Mouse (Mus musculus): ENCODE data around the gene Slc35e2. TPM values are rescaled to one million over a fixed set of nuclear protein-coding genes. Genes with fewer than 3 reads are reported as not detected.
"Not testable (repeated sequence)": the region's sequence is repeated elsewhere in the genome, so short reads cannot be mapped to it uniquely, and the experiment has no call there.

Slc35e2 gene
- total RNA-seq, 2 experiments from 2014 or later, result 6.5 to 8.6 TPM

- no peak for DNase-seq
These were observed 68.4 kb downstream of the Slc35e2 start for GRCm38 (mm10) chr4:155669598-155670075.

GRCm38 (mm10) chr4:155670236-155670635 is 69.0 kb downstream of the Slc35e2 start:
- DNase-seq, result not testable (repeated sequence)

DNA sequence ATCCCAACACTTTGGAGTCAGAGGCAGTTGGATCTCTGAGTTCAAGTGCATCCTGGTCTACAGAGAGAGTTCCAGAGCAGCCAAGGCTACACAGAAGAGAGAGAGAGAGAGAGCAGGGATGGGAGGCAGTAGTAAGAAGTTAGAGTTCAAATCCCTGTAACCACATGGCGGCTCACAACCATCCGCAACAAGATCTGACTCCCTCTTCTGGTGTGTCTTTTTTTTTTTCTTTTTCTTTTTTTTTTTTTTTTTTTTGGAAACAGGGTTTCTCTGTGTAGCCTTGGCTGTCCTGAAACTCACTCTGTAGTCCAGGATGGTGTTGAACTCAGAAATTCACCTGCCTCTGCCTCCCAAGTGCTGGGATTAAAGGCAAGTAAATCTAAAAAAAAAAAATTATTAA is 70.9 kb downstream of the Slc35e2 start:
- DNase-seq, result no peak

Other genes starting within 250 kb of the Slc35e2 start
- 1 to 10 TPM; 2.6 to 3.0 TPM for gene Prkcz, start 240.1 kb upstream of the Slc35e2 start, total RNA-seq (2021)
- gene Gabrd, start 203.3 kb upstream of the Slc35e2 start, total RNA-seq (2021), result under 1 TPM; 0.81 to 0.96 TPM
- gene Cfap74, start 192.2 kb upstream of the Slc35e2 start, total RNA-seq (2021), result 1 to 10 TPM; 1.2 TPM
- gene Tmem52, start 132.3 kb upstream of the Slc35e2 start, total RNA-seq (2021), result 100 to 1,000 TPM; 122 to 216 TPM
- gene Gnb1, start 110.1 kb upstream of the Slc35e2 start, total RNA-seq (2021), result 100 to 1,000 TPM; 156 to 177 TPM
- 10 to 100 TPM; 20.8 to 25.2 TPM for gene Nadk, start 39.0 kb upstream of the Slc35e2 start, total RNA-seq (2021)
- 10 to 100 TPM; 24.4 to 33.1 TPM for gene Cdk11b, start 23.4 kb downstream of the Slc35e2 start, total RNA-seq (2021)
- gene Gm10563, start 44.0 kb downstream of the Slc35e2 start, total RNA-seq (2021), result not detected
- 10 to 100 TPM; 18.3 to 22.2 TPM for gene Mmp23, start 52.0 kb downstream of the Slc35e2 start, total RNA-seq (2021)
- gene Mib2, start 67.8 kb downstream of the Slc35e2 start, total RNA-seq (2021), result 10 to 100 TPM; 13.2 to 16.8 TPM
- gene Fndc10, start 92.9 kb downstream of the Slc35e2 start, total RNA-seq (2021), result 1 to 10 TPM; 5.8 to 7.9 TPM
- 10 to 100 TPM; 50.8 to 51.4 TPM for gene Ssu72, start 103.4 kb downstream of the Slc35e2 start, total RNA-seq (2021)
- gene Tmem240, start 133.4 kb downstream of the Slc35e2 start, total RNA-seq (2021), result 1 to 10 TPM in 1 of 2 experiments, under 1 TPM in 1; 0.49 to 1.0 TPM
- gene Atad3a, start 159.7 kb downstream of the Slc35e2 start, total RNA-seq (2021), result 10 to 100 TPM; 30.4 to 39.3 TPM
- 10 to 100 TPM; 16.8 to 21.5 TPM for gene Vwa1, start 173.3 kb downstream of the Slc35e2 start, total RNA-seq (2021)
- gene Tmem88b, start 184.5 kb downstream of the Slc35e2 start, total RNA-seq (2021), result 1 to 10 TPM; 2.4 to 4.0 TPM
- not detected for gene Ankrd65, start 189.0 kb downstream of the Slc35e2 start, total RNA-seq (2021)
- 10 to 100 TPM; 56.6 to 58.0 TPM for gene Mrpl20, start 201.5 kb downstream of the Slc35e2 start, total RNA-seq (2021)
- gene Ccnl2, start 211.1 kb downstream of the Slc35e2 start, total RNA-seq (2021), result 10 to 100 TPM; 31.0 to 47.8 TPM
- 10 to 100 TPM; 85.0 to 93.2 TPM for gene Aurkaip1, start 229.9 kb downstream of the Slc35e2 start, total RNA-seq (2021)
- 100 to 1,000 TPM; 112 to 136 TPM for gene Mxra8, start 238.3 kb downstream of the Slc35e2 start, total RNA-seq (2021)
- 10 to 100 TPM; 96.4 to 99.6 TPM for gene Dvl1, start 246.0 kb downstream of the Slc35e2 start, total RNA-seq (2021)